Mouse (Mus musculus): ENCODE measurements around the gene Cnp.
"Not testable (repeated sequence)": the region's sequence is repeated elsewhere in the genome, so short reads cannot be mapped to it uniquely, and the experiment has no call there.

The Cnp gene

DNA sequence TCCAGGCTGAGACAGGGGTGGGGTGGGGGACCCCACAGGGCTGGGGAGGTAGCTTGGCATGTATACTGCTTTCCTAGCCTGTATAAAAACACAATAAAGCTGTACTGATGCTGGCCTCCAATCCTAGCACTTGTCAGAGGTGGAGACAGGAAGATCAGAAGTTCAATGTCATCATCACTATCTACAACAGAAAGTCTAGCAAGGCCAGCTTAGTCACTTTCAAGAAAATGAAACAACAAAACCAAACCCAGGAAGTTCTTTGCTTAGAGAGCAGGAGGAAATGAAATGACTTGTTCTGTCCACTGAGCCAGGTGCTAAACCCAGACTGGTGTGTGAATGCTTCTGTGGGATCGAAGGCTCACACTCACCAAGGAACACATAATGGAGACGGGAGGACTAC is 13.8 kb downstream of the Cnp start:
- no peak for DNase-seq (ENCODE audit: low read depth, low spot score)

- no peak for DNase-seq (ENCODE audit: low read depth, low spot score)
Observed at GRCm38 (mm10) chr11:100592346-100593046, 17.8 kb downstream of the Cnp start.

DNA sequence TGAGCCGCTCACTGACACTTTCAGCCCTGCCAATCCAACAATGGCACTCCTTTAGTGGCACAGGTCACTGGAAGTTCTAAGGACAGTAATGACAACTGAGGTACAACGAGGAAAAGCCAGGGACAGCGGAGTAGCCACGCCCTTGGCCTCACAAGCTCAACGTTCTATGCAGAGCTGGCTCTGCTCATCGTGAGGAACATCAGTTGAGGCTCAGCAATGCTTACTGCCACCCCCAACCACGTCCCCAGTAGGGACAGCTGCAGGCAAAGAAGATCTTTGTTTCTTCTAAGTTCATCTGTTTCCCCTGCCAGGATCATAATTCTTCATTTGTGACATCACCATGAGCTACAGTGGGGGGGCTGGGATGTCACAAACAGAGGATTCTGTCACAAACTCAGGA is 19.9 kb downstream of the Cnp start:
- DNase-seq (ENCODE audit: low read depth, low spot score), result no peak

GRCm38 (mm10) chr11:100595533-100595932 is 20.8 kb downstream of the Cnp start:
- DNase-seq (ENCODE audit: low read depth, low spot score), result no peak

DNA sequence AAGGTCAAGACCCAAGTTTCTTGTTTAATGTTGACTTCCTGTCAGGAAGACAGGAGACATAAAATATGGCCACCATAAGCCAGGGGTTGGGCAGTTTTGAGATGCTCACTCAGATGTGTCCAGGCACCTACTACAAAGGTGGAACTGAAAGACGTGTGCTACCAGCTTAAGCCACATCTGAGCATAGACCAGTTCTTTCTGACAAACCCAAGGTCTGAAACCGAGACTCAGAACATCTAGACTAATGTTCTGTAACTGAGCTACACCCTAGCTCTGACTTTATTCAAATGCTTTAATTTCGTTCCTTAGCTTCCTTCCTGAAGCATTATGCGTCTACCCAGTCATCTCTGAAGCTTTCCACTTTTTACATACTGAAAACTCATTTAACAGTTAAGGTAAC is 23.4 kb downstream of the Cnp start:
- no peak for DNase-seq (ENCODE audit: low read depth, low spot score)

GRCm38 (mm10) chr11:100601372-100601771 is 26.7 kb downstream of the Cnp start:
- no peak for DNase-seq (ENCODE audit: low read depth, low spot score)

DNA sequence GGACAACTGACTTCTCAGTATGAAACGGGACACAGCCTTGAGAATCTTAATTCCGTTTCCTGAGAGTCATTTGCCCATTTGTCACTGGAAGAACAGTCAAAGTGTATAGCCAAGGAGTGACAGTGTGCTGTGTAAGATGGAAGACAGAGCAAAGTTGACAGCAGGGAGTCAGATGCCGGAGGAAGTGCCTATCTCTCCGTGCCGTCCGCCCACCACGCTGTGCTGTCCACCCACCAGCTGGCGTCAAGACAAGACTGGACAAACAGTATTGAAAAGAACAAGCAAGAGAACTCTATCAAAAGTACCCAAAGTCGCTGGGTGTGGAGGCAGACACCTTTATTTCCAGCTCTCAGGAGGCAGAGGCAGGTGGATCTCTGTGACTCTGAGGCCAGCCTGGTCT is 28.5 kb downstream of the Cnp start:
- DNase-seq (ENCODE audit: low read depth, low spot score), result no peak

GRCm38 (mm10) chr11:100603813-100604212 is 29.1 kb downstream of the Cnp start:
- no peak for DNase-seq (ENCODE audit: low read depth, low spot score)

- no peak for DNase-seq (ENCODE audit: low read depth, low spot score)
Observed at GRCm38 (mm10) chr11:100604321-100605005, 29.8 kb downstream of the Cnp start.

DNA sequence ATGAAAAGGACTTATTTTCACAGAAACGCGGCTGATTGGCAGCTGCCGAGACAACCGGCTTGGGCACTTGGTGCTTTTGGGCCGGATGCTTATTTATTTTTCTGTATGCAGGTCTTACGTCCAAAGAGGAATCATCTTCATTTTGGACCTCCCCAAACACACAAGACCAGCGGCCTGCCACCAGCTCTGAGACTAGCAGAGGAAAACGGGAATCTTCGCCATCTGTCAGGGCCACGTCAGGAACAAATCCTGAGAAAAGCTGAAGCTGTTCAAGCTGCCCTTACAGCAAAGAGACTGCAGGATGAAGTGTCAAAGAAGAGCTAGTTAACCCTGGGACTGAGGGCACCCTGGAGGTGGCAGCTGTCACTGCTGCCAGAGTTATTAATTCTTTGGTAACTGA is 30.7 kb downstream of the Cnp start:
- no peak for DNase-seq (ENCODE audit: low read depth, low spot score)

- DNase-seq (ENCODE audit: low read depth, low spot score), result no peak
Observed at GRCm38 (mm10) chr11:100607121-100607520, 32.4 kb downstream of the Cnp start.

DNA sequence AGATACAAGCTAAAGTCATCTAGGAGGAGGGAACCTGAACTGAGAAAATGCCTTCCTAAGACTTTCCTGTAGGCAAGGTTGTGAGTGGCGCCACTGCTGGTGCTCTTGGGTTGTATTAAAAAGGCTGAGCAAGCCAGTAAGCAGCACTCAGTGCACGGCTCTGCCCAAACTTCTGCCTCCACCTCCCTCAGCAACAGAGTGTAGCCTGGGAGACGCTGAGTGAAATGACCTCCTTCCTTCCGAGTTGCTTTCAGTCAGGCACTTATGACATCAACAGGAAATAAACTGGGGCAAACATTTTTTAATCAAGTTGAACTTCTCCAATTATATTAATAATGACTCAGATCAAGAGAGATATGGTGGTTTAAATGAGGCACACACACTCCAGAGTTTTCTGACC is 34.1 kb downstream of the Cnp start:
- DNase-seq (ENCODE audit: low read depth, low spot score), result no peak

DNA sequence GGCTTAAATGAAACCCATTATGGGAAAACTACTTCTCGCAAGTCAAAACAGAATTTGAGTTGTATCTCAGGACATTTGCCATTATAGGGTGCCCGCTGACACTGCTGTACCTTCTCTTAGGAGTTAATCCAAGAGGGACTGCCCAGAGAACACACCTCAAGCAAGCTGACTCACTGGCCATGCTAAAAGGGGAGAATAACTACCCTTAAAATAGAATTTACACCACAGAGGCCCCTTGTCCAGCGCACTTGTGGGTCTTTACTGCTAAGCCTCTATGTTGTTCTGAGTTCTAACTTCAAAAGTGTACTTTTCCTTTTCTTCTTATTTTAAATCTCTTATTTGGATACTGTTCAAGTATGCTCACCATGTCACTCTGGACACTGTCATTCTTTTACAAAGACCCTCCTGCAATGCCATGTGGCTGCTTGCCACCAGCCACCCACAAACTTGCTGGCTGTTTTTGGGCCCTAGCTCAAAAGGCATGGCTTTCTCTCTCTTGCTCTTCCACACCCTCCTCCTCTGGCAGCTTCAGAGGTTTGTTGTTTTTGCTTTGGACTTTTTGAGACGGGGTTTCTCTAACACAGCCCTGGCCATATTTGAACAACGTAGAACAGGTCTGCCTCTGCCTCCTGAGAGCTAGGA is 34.8 kb downstream of the Cnp start:
- DNase-seq (ENCODE audit: low read depth, low spot score), result no peak

DNA sequence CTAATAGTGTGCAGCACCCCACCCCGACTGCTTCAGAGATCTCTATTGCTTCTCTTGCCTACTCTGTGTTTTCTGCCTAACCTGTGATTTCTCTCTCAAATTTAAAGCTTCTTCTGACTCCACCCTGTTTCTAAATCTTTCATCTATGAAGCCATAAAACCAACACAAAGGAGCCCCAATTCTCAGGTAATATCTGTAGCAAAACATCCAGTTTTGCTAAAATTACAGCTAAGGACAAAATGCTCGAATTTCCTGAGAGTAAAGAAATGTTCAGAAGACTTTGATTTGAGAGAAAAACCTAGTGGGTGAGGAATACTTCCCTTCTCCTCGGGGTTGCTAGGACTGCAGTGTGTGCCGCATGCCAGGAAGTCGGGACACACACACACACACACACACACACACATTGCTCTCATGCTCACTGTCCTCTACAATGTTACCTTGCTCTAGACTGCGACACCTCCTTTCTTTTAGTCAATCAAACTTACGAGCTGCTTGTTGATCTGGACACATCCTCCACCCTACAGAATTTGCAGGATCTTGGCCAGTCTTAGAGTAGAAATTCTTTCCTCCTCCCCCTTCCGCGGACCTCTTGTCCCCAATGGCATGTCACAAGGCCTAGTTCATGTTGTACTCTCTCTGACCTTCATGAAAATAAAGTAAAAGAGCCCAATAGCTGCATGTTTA is 35.4 kb downstream of the Cnp start:
- DNase-seq (ENCODE audit: low read depth, low spot score), result no peak

DNA sequence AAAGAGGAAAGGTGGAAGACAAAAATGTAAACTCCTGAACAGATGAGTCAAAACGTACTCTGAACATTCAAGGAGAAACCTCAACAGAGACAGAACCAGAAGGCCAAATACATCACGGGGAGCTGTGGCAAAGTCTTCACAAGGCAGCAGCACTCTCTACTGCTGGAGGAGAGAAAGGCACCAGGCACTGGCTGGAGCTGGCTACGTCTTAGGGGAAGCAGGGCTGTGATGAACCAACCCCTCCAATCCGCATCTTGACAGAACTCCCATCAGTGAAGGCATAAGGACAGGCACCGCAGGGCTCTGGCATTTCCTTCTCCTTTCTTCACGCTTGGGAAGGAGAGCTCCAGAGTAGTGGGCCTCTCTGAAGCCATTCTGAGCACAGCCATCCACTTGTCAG is 36.9 kb downstream of the Cnp start:
- no peak for DNase-seq (ENCODE audit: low read depth, low spot score)

- no peak for DNase-seq (ENCODE audit: low read depth, low spot score)
Observed at GRCm38 (mm10) chr11:100613241-100613640, 38.5 kb downstream of the Cnp start.

DNA sequence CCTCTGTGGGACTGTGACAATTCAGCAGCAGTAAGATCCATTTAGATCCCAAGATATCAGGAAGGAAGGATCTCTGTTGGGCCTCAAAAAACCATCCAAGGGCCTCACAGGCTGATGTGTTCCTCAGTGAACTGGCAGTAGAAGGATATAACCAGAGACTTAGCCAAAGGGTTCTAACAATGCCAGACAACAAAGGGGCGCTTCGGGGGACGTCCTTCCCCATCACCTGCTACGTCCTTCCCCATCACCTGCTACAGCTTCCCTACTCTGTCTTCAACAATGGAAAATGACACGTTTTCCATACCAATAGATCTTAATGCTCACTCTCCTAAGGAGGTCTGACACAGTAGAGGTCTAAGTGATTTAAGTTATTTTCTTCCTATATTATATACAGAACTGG is 41.6 kb downstream of the Cnp start:
- DNase-seq (ENCODE audit: low read depth, low spot score), result no peak

DNA sequence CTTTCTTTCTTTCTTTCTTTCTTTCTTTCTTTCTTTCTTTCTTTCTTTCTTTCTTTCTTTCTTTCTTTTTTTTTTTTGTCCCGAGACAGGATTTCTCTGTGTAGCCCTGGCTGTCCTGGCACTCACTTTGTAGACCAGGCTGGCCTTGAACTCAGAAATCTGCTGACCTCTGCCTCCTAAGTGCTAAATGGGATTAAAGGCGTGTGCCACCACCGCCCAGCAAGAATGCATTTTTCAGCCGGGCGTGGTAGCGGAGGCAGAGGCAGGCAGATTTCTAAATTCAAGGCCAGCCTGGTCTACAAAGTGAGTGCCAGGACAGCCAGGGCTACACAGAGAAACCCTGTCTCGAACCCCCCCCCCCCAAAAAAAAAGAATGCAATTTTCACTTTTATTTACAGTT is 42.1 kb downstream of the Cnp start:
- DNase-seq (ENCODE audit: low read depth, low spot score), result not testable (repeated sequence)

DNA sequence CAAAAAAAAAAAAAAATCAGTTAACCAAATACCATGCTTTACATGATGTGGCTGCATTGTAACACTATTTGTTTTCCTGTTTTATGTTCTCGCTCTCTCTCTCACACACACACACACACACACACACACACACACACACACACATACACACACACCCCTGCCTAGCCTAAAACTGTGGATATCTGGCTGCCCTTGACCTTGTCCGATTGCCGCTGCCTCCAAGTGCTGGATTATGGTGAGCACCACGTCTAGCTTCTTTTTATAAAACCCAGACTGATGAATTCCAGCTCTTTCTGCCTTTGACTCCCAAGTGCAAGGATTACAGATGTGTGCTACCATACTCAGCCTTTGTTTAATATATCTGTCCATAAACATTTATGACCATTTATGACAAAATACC is 42.8 kb downstream of the Cnp start:
- no peak for DNase-seq (ENCODE audit: low read depth, low spot score)

DNA sequence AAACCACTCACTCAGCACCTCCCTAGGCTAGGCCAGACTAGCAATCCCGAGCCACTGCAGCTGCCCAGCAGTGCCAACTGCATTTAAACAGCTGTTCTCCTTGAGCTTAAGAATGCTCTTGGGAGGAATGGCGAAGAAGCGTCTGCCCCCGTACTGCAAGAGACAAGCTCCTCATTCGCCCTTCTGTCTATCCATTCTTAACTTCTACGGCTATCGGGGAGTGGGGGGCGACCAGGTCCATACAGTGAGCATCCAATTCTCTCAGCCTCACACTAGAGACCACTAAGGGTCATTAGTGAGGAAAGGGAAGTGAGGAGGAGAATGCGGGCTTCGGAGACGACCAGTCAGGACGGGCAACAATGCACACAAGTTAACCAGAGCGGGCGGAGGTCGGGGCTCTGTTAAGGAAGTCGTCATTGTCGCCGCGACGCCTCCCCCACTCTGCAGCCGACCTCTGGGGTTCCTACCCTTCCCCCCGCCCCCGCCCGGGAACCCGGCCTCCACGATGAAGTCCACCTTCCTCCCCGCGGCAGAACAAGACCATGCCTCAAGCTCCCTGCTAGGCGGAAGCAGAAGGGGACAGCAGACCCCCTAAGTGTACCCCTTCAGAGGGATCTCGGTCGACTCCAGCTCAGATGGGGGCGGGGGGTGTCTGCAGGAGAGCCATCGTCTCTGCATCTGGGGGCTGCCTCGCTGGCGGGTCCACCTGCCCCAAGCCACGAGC is 44.2 kb downstream of the Cnp start, which contains the start of gene Nkiras2:
TSS of gene Nkiras2 (plus strand) at position 484 of the 724 bp plus-strand sequence.
- DNase-seq (ENCODE audit: low read depth, low spot score), result peak; percentile 40

DNA sequence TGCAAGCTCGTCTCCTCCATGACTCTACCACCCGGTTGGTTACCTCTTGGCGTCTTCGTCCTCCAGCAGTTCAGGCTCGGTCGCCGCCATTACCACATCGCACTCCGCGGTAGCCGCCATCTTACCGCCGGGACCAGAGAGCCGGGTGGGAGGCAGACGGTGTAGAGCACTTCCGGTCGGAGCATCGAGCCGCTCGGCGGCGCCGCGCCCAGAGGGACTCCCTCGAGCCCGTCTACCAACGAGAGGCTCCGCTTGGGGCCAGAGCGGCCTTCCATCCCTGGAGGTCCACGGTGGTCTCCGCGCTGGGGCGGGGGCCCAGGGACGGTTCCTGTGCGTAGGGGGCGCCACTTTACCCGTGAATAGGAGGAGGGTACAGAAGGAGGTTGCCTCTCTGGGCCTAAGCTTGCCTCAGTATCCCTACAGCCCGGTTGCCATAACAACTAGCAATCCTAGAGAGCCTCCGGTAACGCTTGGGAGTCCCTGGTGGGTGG is 44.8 kb downstream of the Cnp start:
- peak; percentile 95 for DNase-seq (ENCODE audit: low read depth, low spot score)

Measured in telencephalon, adult 2 months (tissue).